Mouse (Mus musculus) forelimb bud, embryonic 11.5 days (tissue): ENCODE data around the gene Vmn1r68.

ENCODE experiments used
- DNase-seq: peaks from one replicate; pipeline ENCODE4 v3.0.0-alpha.2; 2012; ENCODE audit warnings: low read depth, low spot score

Gene Vmn1r68

DNA sequence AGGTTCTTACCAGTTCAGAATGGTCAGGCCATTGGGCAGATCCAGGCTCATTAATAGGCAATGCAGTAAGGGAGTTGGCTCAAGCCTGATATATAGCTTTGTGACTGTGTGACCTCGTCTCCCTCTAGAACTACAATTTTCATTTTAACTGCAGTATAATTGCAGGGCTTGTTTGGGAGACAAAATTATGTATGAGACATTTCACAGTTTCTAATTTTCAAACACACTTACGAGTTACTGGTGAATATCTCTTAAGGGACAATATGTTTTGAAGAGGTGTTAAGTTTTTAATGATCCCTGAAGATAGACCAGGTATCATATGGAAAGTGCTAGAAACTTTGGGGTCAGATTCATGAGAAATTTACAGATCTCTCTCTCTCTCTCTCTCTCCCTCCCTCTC lies at the start of gene Vmn1r68:
Vmn1r68 (minus strand) TSS at position 101 of the 400 bp plus-strand sequence.
- DNase-seq, result no peak

DNA sequence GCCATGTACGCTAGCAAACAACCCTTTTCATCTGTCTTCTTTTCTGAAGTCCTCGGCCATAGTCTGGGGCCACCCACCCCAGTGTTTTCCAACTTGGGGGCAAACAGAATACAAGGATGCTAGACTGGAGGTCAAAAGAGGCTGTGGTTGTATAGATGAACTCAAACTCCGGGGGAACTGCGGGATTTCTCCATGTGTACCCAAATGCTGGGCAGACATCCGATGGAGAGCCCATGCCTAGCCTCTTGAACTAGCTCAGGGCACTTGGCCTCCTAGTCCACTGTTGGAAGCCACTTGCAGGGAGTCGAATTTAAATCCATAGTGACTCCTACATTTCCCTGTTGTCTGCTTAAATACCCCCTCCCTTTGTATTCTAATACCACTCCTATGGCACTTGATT lies 62.7 kb downstream of the Vmn1r68 start:
- no peak for DNase-seq

DNA sequence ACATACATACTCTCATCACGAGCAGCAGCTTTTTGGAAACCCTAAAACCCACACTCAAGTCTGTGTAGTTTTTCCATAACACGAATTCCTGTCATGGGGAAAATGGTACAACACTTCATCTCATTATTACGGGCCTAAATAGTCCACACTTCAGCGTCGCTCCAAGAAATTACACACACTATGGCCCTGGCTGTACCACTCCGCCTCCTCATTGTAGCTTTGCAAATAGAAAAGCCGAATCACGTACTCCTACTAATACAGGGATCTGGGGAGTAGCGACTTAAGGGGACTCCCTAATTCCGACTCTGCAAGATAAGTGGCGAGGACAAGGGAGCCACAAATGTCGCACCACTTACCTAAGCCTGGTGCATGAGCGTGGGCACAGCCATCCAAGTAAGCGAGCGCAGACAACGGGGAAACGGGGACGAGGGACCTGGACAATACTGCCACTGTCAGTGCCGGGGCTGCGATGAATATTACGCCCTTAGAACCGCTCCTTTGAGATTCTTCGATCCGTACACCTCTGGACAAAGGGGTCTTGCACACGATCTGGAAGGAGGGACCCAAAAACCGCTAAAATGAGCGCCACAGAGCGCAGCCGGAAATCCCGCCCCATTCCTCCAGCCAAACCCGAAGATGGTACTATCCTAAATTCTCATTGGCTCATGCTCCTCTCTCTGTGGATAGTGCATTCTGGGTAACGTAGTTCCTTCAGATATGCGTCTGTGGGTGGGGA lies 63.3 kb downstream of the Vmn1r68 start, which contains the start of gene Zik1:
Zik1 (minus strand) TSS at position 609 of the 736 bp plus-strand sequence.
- DNase-seq, result peak; percentile 90

DNA sequence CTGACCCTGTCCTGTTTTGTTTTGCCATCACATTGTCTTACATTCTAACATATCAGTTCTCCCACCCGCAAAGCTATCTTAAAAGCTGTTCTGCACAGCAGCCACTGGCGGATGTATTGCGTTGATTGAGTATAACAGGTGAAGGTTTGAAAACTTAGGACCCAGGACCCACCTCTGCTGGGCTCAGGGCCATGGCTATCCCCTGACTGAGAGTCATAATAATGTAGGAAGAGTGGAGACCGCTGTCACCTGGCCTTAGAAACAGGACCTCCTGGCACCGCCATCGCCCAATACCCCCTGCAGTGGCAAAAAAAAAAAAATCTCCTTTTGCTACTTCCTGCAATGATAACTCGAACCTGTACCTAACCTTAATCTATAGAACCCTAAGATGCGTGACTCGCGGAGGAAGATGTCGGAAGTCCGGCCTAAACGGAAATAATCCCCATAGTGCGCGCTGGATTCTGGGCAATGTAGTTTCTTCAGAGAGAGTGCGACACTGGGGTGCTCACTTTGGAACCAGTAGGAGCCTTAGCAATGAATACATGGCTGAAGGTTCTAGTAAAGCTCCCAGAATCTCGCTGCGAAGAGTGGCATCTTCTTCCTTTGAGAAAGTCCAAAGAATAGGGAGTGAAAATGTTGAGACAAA lies 77.6 kb downstream of the Vmn1r68 start:
- peak; percentile 30 for DNase-seq

DNA sequence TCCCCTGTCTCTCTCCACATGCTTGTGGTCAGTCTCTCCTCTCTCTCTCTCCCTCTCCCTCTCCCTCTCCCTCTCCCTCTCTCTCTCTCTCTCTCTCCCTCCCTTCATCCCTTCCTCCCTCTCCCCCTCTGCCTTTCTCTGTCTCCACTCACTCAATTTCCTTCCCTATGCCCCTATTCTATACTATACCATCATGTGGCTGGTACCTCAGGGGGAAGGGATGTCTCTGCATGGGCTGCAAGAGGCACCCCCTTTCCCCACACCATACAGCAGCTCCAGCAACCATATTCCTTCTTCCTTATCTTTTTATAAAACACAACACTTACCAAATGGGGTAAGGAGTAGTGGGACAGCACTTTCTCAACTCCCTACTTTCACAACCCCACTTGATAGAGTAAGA lies 78.5 kb downstream of the Vmn1r68 start:
- no peak for DNase-seq

DNA sequence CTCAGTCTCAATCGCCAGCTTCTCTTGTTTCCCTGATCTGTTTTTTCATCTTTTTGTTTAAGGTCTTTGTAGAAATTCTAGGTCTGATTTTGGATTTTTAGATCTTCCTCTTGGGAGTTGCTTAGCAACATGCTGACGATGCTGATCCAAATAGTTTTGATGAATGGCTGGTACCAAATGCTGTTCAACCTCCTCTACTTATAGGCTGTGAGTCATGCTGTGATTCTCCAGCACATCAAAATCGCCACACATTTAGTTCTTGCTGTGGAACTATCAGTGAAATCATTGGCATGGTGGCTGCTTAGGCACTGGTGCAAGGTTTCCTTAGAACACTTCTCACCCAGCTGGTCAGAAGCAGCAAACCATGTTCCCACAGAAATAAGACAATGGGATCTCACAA lies 100.1 kb downstream of the Vmn1r68 start:
- no peak for DNase-seq
